Mouse (Mus musculus): ENCODE data around the gene Nek7. TPM values are rescaled to one million over a fixed set of nuclear protein-coding genes. Genes with fewer than 3 reads are reported as not detected.

The Nek7 gene
- polyA plus RNA-seq, 1 experiment, result 1.7 TPM

GRCm38 (mm10) chr1:138575629-138576028 is 44.3 kb downstream of the Nek7 start:
- no peak overlapping the region for H3K27ac ChIP-seq (ENCODE audit: control insufficient read depth, insufficient read depth, low read depth, low read length)
- no peaks in the 10 kb centered on the region for H3K36me3 ChIP-seq (ENCODE audit: control insufficient read depth, insufficient read depth, low read length)
- H3K4me3 ChIP-seq (ENCODE audit: control insufficient read depth, low read depth, low read length), result no peak overlapping the region
- no peak for TF ChIP-seq CTCF (IDR thresholded peaks at IDR 0.05; ENCODE audit: control insufficient read depth, insufficient read depth, insufficient replicate concordance, low read depth, low read length)
- no peaks in the 10 kb centered on the region for H3K4me1 ChIP-seq (ENCODE audit: control insufficient read depth, insufficient read depth, low read length)
- no peaks in the 10 kb centered on the region for H3K27me3 ChIP-seq (ENCODE audit: control insufficient read depth, insufficient read depth, low read length)

GRCm38 (mm10) chr1:138571565-138572361 is 48.2 kb downstream of the Nek7 start:
- H3K4me1 ChIP-seq (ENCODE audit: control insufficient read depth, insufficient read depth, low read length), result no peaks in the 10 kb centered on the region
- H3K4me3 ChIP-seq (ENCODE audit: control insufficient read depth, low read depth, low read length), result no peak overlapping the region
- no peaks in the 10 kb centered on the region for H3K27me3 ChIP-seq (ENCODE audit: control insufficient read depth, insufficient read depth, low read length)
- no peaks in the 10 kb centered on the region for H3K36me3 ChIP-seq (ENCODE audit: control insufficient read depth, insufficient read depth, low read length)
- TF ChIP-seq POLR2A (IDR thresholded peaks at IDR 0.05; ENCODE audit: control insufficient read depth, low read depth, low read length) (no peak), CTCF (IDR thresholded peaks at IDR 0.05; ENCODE audit: control insufficient read depth, insufficient read depth, insufficient replicate concordance, low read depth, low read length) (no peak)
- 0 out of 2 replicates have a peak overlapping the region, but pooled peaks have one; percentile 5 for H3K27ac ChIP-seq (ENCODE audit: control insufficient read depth, insufficient read depth, low read depth, low read length)

- Histone ChIP-seq H3K4me1 (ENCODE audit: control insufficient read depth, insufficient read depth, low read length) (no peaks in the 10 kb centered on the region), H3K4me3 (ENCODE audit: control insufficient read depth, low read depth, low read length) (no peak overlapping the region), H3K36me3 (ENCODE audit: control insufficient read depth, insufficient read depth, low read length) (no peaks in the 10 kb centered on the region), H3K27me3 (ENCODE audit: control insufficient read depth, insufficient read depth, low read length) (no peaks in the 10 kb centered on the region), H3K27ac (ENCODE audit: control insufficient read depth, insufficient read depth, low read depth, low read length) (no peak overlapping the region; the same call in 1 of the 2 replicates)
- TF ChIP-seq POLR2A (IDR thresholded peaks at IDR 0.05; ENCODE audit: control insufficient read depth, low read depth, low read length) (no peak), CTCF (IDR thresholded peaks at IDR 0.05; ENCODE audit: control insufficient read depth, insufficient read depth, insufficient replicate concordance, low read depth, low read length) (no peak)
These were observed 48.9 kb downstream of the Nek7 start for GRCm38 (mm10) chr1:138571038-138571441.

- H3K27ac ChIP-seq (ENCODE audit: control insufficient read depth, insufficient read depth, low read depth, low read length), result no peak overlapping the region
- H3K4me1 ChIP-seq (ENCODE audit: control insufficient read depth, insufficient read depth, low read length), result no peaks in the 10 kb centered on the region
- no peaks in the 10 kb centered on the region for H3K36me3 ChIP-seq (ENCODE audit: control insufficient read depth, insufficient read depth, low read length)
- H3K4me3 ChIP-seq (ENCODE audit: control insufficient read depth, low read depth, low read length), result no peak overlapping the region
- no peaks in the 10 kb centered on the region for H3K27me3 ChIP-seq (ENCODE audit: control insufficient read depth, insufficient read depth, low read length)
- TF ChIP-seq POLR2A (IDR thresholded peaks at IDR 0.05; ENCODE audit: control insufficient read depth, low read depth, low read length) (no peak), CTCF (IDR thresholded peaks at IDR 0.05; ENCODE audit: control insufficient read depth, insufficient read depth, insufficient replicate concordance, low read depth, low read length) (no peak)
These were observed 51.3 kb downstream of the Nek7 start for GRCm38 (mm10) chr1:138568434-138569232.

- Histone ChIP-seq H3K27ac (ENCODE audit: control insufficient read depth, insufficient read depth, low read depth, low read length) (no peak overlapping the region), H3K27me3 (ENCODE audit: control insufficient read depth, insufficient read depth, low read length) (no peaks in the 10 kb centered on the region), H3K4me3 (ENCODE audit: control insufficient read depth, low read depth, low read length) (no peak overlapping the region), H3K4me1 (ENCODE audit: control insufficient read depth, insufficient read depth, low read length) (no peaks in the 10 kb centered on the region), H3K36me3 (ENCODE audit: control insufficient read depth, insufficient read depth, low read length) (no peaks in the 10 kb centered on the region)
- no peak for TF ChIP-seq POLR2A (IDR thresholded peaks at IDR 0.05; ENCODE audit: control insufficient read depth, low read depth, low read length)
- no peak for TF ChIP-seq CTCF (IDR thresholded peaks at IDR 0.05; ENCODE audit: control insufficient read depth, insufficient read depth, insufficient replicate concordance, low read depth, low read length)
These were observed 52.0 kb downstream of the Nek7 start for GRCm38 (mm10) chr1:138567946-138568345.

GRCm38 (mm10) chr1:138564677-138565076 is 55.3 kb downstream of the Nek7 start:
- no peak overlapping the region for H3K27ac ChIP-seq (ENCODE audit: control insufficient read depth, insufficient read depth, low read depth, low read length)
- TF ChIP-seq POLR2A (IDR thresholded peaks at IDR 0.05; ENCODE audit: control insufficient read depth, low read depth, low read length) (no peak), CTCF (IDR thresholded peaks at IDR 0.05; ENCODE audit: control insufficient read depth, insufficient read depth, insufficient replicate concordance, low read depth, low read length) (no peak)
- H3K4me1 ChIP-seq (ENCODE audit: control insufficient read depth, insufficient read depth, low read length), result no peaks in the 10 kb centered on the region
- H3K4me3 ChIP-seq (ENCODE audit: control insufficient read depth, low read depth, low read length), result no peak overlapping the region
- H3K27me3 ChIP-seq (ENCODE audit: control insufficient read depth, insufficient read depth, low read length), result no peaks in the 10 kb centered on the region
- H3K36me3 ChIP-seq (ENCODE audit: control insufficient read depth, insufficient read depth, low read length), result no peaks in the 10 kb centered on the region

- Histone ChIP-seq H3K36me3 (ENCODE audit: control insufficient read depth, insufficient read depth, low read length) (no peaks in the 10 kb centered on the region), H3K27ac (ENCODE audit: control insufficient read depth, insufficient read depth, low read depth, low read length) (no peak overlapping the region), H3K4me1 (ENCODE audit: control insufficient read depth, insufficient read depth, low read length) (no peaks in the 10 kb centered on the region), H3K27me3 (ENCODE audit: control insufficient read depth, insufficient read depth, low read length) (no peaks in the 10 kb centered on the region), H3K4me3 (ENCODE audit: control insufficient read depth, low read depth, low read length) (no peak overlapping the region)
- TF ChIP-seq CTCF (IDR thresholded peaks at IDR 0.05; ENCODE audit: control insufficient read depth, insufficient read depth, insufficient replicate concordance, low read depth, low read length), result no peak
- TF ChIP-seq POLR2A (IDR thresholded peaks at IDR 0.05; ENCODE audit: control insufficient read depth, low read depth, low read length), result no peak
These were observed 59.2 kb downstream of the Nek7 start for GRCm38 (mm10) chr1:138560733-138561132.

All from testis, adult 2 months (tissue).